Mouse (Mus musculus) hindbrain, embryonic 14.5 days (tissue): Measurements from ENCODE around the gene Mup21. TPM values are rescaled to one million over a fixed set of nuclear protein-coding genes. Genes with fewer than 3 reads are reported as not detected.

Experiments used
- polyA plus RNA-seq: library from polyadenylated mRNA; unstranded; fragments of >200 nt; fragmentation: Nextera tagmentation; extraction: Ambion mirVana; gene quantifications from 2 replicates; pipeline ENCODE4 v1.2.1, GENCODE M21; 2014

Gene Mup21
- polyA plus RNA-seq, 1 experiment from 2014 or later: not detected

Other genes starting within 250 kb of the Mup21 start
- not detected in 2 replicates for gene Mup20, start 96.7 kb downstream of the Mup21 start, polyA plus RNA-seq
- not detected in 2 replicates for gene Mup3, start 63.5 kb downstream of the Mup21 start, polyA plus RNA-seq
- gene Zfp37, start 80.2 kb upstream of the Mup21 start, polyA plus RNA-seq: 32.7 and 33.3 TPM in 2 replicates
- 12.6 and 14.4 TPM in 2 replicates for gene Slc31a2, start 111.7 kb upstream of the Mup21 start, polyA plus RNA-seq
- 23.5 and 24.3 TPM in 2 replicates for gene Fkbp15, start 209.7 kb upstream of the Mup21 start, polyA plus RNA-seq
- gene Slc31a1, start 209.9 kb upstream of the Mup21 start, polyA plus RNA-seq: 47.1 and 48.9 TPM in 2 replicates